Mouse (Mus musculus) liver, adult 2 months (tissue): ENCODE measurements around the gene Kalrn.

Experiments
- CTCF ChIP-seq: fragments of 200-500 bp; IDR thresholded peaks from 2 replicates; pipeline ENCODE4 v1.5.1; 2011; ENCODE audit warnings: low read depth, low read length, control low read depth
- POLR2A ChIP-seq: fragments of 200-500 bp; IDR thresholded peaks from 2 replicates; pipeline ENCODE4 v1.6.1; 2011; ENCODE audit warnings: low read length, control low read depth; ENCODE audit not compliant: insufficient read depth; ENCODE audit errors: extremely low read depth

- TF ChIP-seq CTCF: no peak
- no peak for TF ChIP-seq POLR2A
Measured at GRCm38 (mm10) chr16:34484921-34485320, 88.4 kb downstream of the Kalrn start.
